Mouse (Mus musculus): Measurements from ENCODE around the gene Fnip2. TPM values are rescaled to one million over a fixed set of nuclear protein-coding genes. Genes with fewer than 3 reads are reported as not detected.

Gene Fnip2
- total and polyA plus RNA-seq, 3 experiments: 0.21 to 0.71 (median 0.31) TPM

- DNase-seq (ENCODE audit: extremely low read depth): no peak
- Histone ChIP-seq H3K9ac (ENCODE audit: insufficient read depth, low read depth) (no peak overlapping the region), H3K27me3 (replicated peaks) (no peaks in the 10 kb centered on the region), H3K4me1 (ENCODE audit: control insufficient read depth in 1 of 2, insufficient read depth in 2 of 2) (no peaks in the 10 kb centered on the region), H3K79me2 (replicated peaks; ENCODE audit: control insufficient read depth, extremely low read depth, insufficient read depth, poor library complexity, severe bottlenecking) (no peaks in the 10 kb centered on the region), H3K27ac (ENCODE audit: insufficient read depth, low read depth) (no peak overlapping the region), H3K36me3 (replicated peaks in 1 of 2; ENCODE audit: control insufficient read depth in 1 of 2, insufficient read depth in 1 of 2, low read length in 1 of 2) (no peaks in the 10 kb centered on the region), H3K4me3 (replicated peaks in 1 of 3; ENCODE audit: low read depth in 2 of 3, low read length in 2 of 3, poor library complexity in 1 of 3) (no peak overlapping the region), H3K9me3 (replicated peaks; ENCODE audit: low read length) (no peaks in the 10 kb centered on the region), H3K4me2 (ENCODE audit: insufficient read depth, low read depth, poor library complexity, severe bottlenecking) (no peak overlapping the region)
- dilution Hi-C loops (cut with MboI; ENCODE audit: extremely low pct_ligation_motif_present, extremely low pct_unique_long_range_greater_than_20kb, low sequenced_read_pairs): no loop called here
- in situ Hi-C loops (cut with MboI; ENCODE audit: low pct_ligation_motif_present, low pct_unique_long_range_greater_than_20kb, low sequenced_read_pairs): no loop called here
- TF ChIP-seq POLR2AphosphoS2 (IDR thresholded peaks at IDR 0.05; ENCODE audit: low read depth, low read length) (no peak), MXI1 (IDR thresholded peaks at IDR 0.05; ENCODE audit: low read depth, low read length) (no peak), UBTF (IDR thresholded peaks at IDR 0.05; ENCODE audit: low read depth, low read length) (no peak), JUN (IDR thresholded peaks at IDR 0.05; ENCODE audit: insufficient read depth, low read depth, low read length) (no peak), GABPA (IDR thresholded peaks at IDR 0.05; ENCODE audit: insufficient replicate concordance, low read depth, low read length) (no peak)
Observed at GRCm38 (mm10) chr3:79416944-79417680, 150.5 kb downstream of the Fnip2 start.

- no peak overlapping the region for H3K4me2 ChIP-seq (ENCODE audit: insufficient read depth, low read depth, poor library complexity, severe bottlenecking)
- H3K9ac ChIP-seq (ENCODE audit: insufficient read depth, low read depth): no peak overlapping the region
- TF ChIP-seq MAFK (IDR thresholded peaks at IDR 0.05; ENCODE audit: insufficient replicate concordance, low read length) (no peak), TCF12 (IDR thresholded peaks at IDR 0.05; ENCODE audit: low read depth, low read length) (no peak), CHD1 (IDR thresholded peaks at IDR 0.05; ENCODE audit: low read depth, low read length) (no peak), RAD21 (IDR thresholded peaks at IDR 0.05; ENCODE audit: low read depth, low read length) (no peak), USF1 (IDR thresholded peaks at IDR 0.05; ENCODE audit: low read depth, low read length) (no peak), ZMIZ1 (IDR thresholded peaks at IDR 0.05; ENCODE audit: low read depth, low read length) (no peak), SMC3 (IDR thresholded peaks at IDR 0.05; ENCODE audit: low read depth, low read length) (no peak), NRF1 (IDR thresholded peaks at IDR 0.05; ENCODE audit: low read depth, low read length) (no peak)
- dilution Hi-C loops (cut with MboI; ENCODE audit: extremely low pct_ligation_motif_present, extremely low pct_unique_long_range_greater_than_20kb, low sequenced_read_pairs) (no loop called here), in situ Hi-C loops (cut with MboI; ENCODE audit: low pct_ligation_motif_present, low pct_unique_long_range_greater_than_20kb, low sequenced_read_pairs) (no loop called here)
- no peak overlapping the region for H3K27ac ChIP-seq (ENCODE audit: insufficient read depth, low read depth)
- no peaks in the 10 kb centered on the region for H3K9me3 ChIP-seq (replicated peaks; ENCODE audit: low read length)
- DNase-seq (ENCODE audit: extremely low read depth): no peak
- no peaks in the 10 kb centered on the region for H3K4me1 ChIP-seq (ENCODE audit: control insufficient read depth in 1 of 2, insufficient read depth in 2 of 2)
- no peaks in the 10 kb centered on the region for H3K79me2 ChIP-seq (replicated peaks; ENCODE audit: control insufficient read depth, extremely low read depth, insufficient read depth, poor library complexity, severe bottlenecking)
- no peaks in the 10 kb centered on the region for H3K27me3 ChIP-seq (replicated peaks)
- H3K36me3 ChIP-seq (replicated peaks in 1 of 2; ENCODE audit: control insufficient read depth in 1 of 2, insufficient read depth in 1 of 2, low read length in 1 of 2): no peaks in the 10 kb centered on the region
- H3K4me3 ChIP-seq (replicated peaks in 1 of 3; ENCODE audit: low read depth in 2 of 3, low read length in 2 of 3, poor library complexity in 1 of 3): no peak overlapping the region
Observed at GRCm38 (mm10) chr3:79415929-79416328, 151.7 kb downstream of the Fnip2 start.

All from CH12.LX (cell line).